Mouse (Mus musculus) midbrain, embryonic 12.5 days (tissue): Measurements from ENCODE around the gene Lpcat2. TPM values are rescaled to one million over a fixed set of nuclear protein-coding genes. Genes with fewer than 3 reads are reported as not detected.

Experiments used
- ATAC-seq: fragments of 200-750 bp; cut with Nextera tagmentation; 2 replicates; pipeline ENCODE4 v1.8.0; 2017; ENCODE audit warnings: low read depth, moderate TSS enrichment, moderate library complexity; ENCODE audit not compliant: low FRiP score
- H3K27ac ChIP-seq: fragments of 300-500 bp; sonication (generic); replicated peaks from 2 replicates; pipeline ENCODE4 v1.5.1; 2016; ENCODE audit warnings: mild to moderate bottlenecking
- H3K27me3 ChIP-seq: fragments of 300-500 bp; sonication (generic); 2 replicates; pipeline ENCODE4 v1.6.1; 2016; ENCODE audit warnings: mild to moderate bottlenecking
- H3K36me3 ChIP-seq: fragments of 300-500 bp; sonication (generic); 2 replicates; pipeline ENCODE4 v1.6.1; 2016
- H3K4me1 ChIP-seq: fragments of 300-500 bp; sonication (generic); 2 replicates; pipeline ENCODE4 v1.6.1; 2016
- H3K4me2 ChIP-seq: fragments of 300-500 bp; sonication (generic); replicated peaks from 2 replicates; pipeline ENCODE4 v1.6.1; 2016; ENCODE audit warnings: mild to moderate bottlenecking, moderate library complexity
- H3K4me3 ChIP-seq: fragments of 300-500 bp; sonication (generic); 2 replicates; pipeline ENCODE4 v1.5.1; 2016; ENCODE audit warnings: mild to moderate bottlenecking
- H3K9ac ChIP-seq: fragments of 300-500 bp; sonication (generic); replicated peaks from 2 replicates; pipeline ENCODE4 v1.6.1; 2016; ENCODE audit warnings: mild to moderate bottlenecking, moderate library complexity
- H3K9me3 ChIP-seq: fragments of 300-500 bp; sonication (generic); 2 replicates; pipeline ENCODE4 v1.6.1; 2016; ENCODE audit warnings: mild to moderate bottlenecking
- WGBS: fragments of 180-500 bp; shearing (Covaris S2); methylation state at CpG from one replicate; pipeline ENCODE4 v1.1.7; 2016; 5-methylcytosine and 5-hydroxymethylcytosine counted together
- polyA plus RNA-seq: library from polyadenylated mRNA; unstranded; fragments of >200 nt; fragmentation: Nextera tagmentation; extraction: Ambion mirVana; gene quantifications from 2 replicates; pipeline ENCODE4 v1.2.1, GENCODE M21; 2016

Lpcat2 gene
- polyA plus RNA-seq, result 3.5 and 5.9 TPM in 2 replicates

- peak within 1 kb of the TSS; percentile 67 for H3K4me3 ChIP-seq
- peak within 1 kb of the TSS; percentile 86 for H3K4me2 ChIP-seq
- H3K27me3 ChIP-seq, result peaks cover 24% of the 10 kb centered on the region
- WGBS, result under 1% methylated on average over 50 of the region's 50 CpGs
- 0 out of 2 replicates have a peak, but pooled peaks cover 4% of the 10 kb centered on the region for H3K4me1 ChIP-seq
- peak within 1 kb of the TSS; percentile 78 for H3K9ac ChIP-seq
- no peaks in the 10 kb centered on the region for H3K36me3 ChIP-seq
- peak; percentile 82 for ATAC-seq
- H3K27ac ChIP-seq, result no peak within 1 kb of the TSS
- H3K9me3 ChIP-seq, result no peaks in the 10 kb centered on the region
Observed at GRCm38 (mm10) chr8:92855171-92855894, at the start of gene Lpcat2. TSS of gene Lpcat2 (plus strand) at chr8:92855339.

- H3K27me3 ChIP-seq, result no peaks in the 10 kb centered on the region; the same call in 1 of the 2 replicates
- H3K27ac ChIP-seq, result no peak overlapping the region
- no peak for ATAC-seq
- H3K4me2 ChIP-seq, result no peak overlapping the region
- H3K4me1 ChIP-seq, result no peaks in the 10 kb centered on the region
- H3K4me3 ChIP-seq, result no peak overlapping the region
- 89% methylated on average over 2 of the region's 2 CpGs for WGBS
- no peak overlapping the region for H3K9ac ChIP-seq
- H3K36me3 ChIP-seq, result no peaks in the 10 kb centered on the region
- H3K9me3 ChIP-seq, result no peaks in the 10 kb centered on the region
Observed at GRCm38 (mm10) chr8:92812773-92813172, 42.4 kb upstream of the Lpcat2 start.

GRCm38 (mm10) chr8:92815661-92816060 lies 39.5 kb upstream of the Lpcat2 start:
- H3K4me2 ChIP-seq, result no peak overlapping the region
- 84% methylated on average over 5 of the region's 5 CpGs for WGBS
- no peaks in the 10 kb centered on the region for H3K27me3 ChIP-seq
- no peaks in the 10 kb centered on the region for H3K9me3 ChIP-seq
- no peak for ATAC-seq
- H3K4me3 ChIP-seq, result no peak overlapping the region
- no peaks in the 10 kb centered on the region for H3K4me1 ChIP-seq
- no peaks in the 10 kb centered on the region for H3K36me3 ChIP-seq
- H3K9ac ChIP-seq, result no peak overlapping the region
- H3K27ac ChIP-seq, result no peak overlapping the region

- no peaks in the 10 kb centered on the region for H3K4me1 ChIP-seq
- H3K27ac ChIP-seq, result no peak overlapping the region
- no peak overlapping the region for H3K4me3 ChIP-seq
- no peaks in the 10 kb centered on the region for H3K9me3 ChIP-seq
- H3K9ac ChIP-seq, result no peak overlapping the region
- H3K36me3 ChIP-seq, result no peaks in the 10 kb centered on the region
- no peak overlapping the region for H3K4me2 ChIP-seq
- 23% methylated on average over 6 of the region's 6 CpGs for WGBS
- peak; percentile 83 for ATAC-seq
- H3K27me3 ChIP-seq, result no peaks in the 10 kb centered on the region
Observed at GRCm38 (mm10) chr8:92817928-92818818, 37.0 kb upstream of the Lpcat2 start.

GRCm38 (mm10) chr8:92821151-92821550 lies 34.0 kb upstream of the Lpcat2 start:
- Histone ChIP-seq H3K27ac (no peak overlapping the region), H3K4me3 (no peak overlapping the region), H3K9me3 (no peaks in the 10 kb centered on the region), H3K36me3 (no peaks in the 10 kb centered on the region), H3K9ac (no peak overlapping the region), H3K4me1 (no peaks in the 10 kb centered on the region), H3K27me3 (peaks cover 9% of the 10 kb centered on the region; the same call in 1 of the 2 replicates), H3K4me2 (no peak overlapping the region)
- ATAC-seq, result no peak

GRCm38 (mm10) chr8:92822386-92822785 lies 32.8 kb upstream of the Lpcat2 start:
- 82% methylated on average over 5 of the region's 5 CpGs for WGBS
- Histone ChIP-seq H3K27ac (no peak overlapping the region), H3K9ac (no peak overlapping the region), H3K4me1 (peaks cover 5% of the 10 kb centered on the region), H3K36me3 (no peaks in the 10 kb centered on the region), H3K4me2 (no peak overlapping the region), H3K4me3 (no peak overlapping the region), H3K9me3 (no peaks in the 10 kb centered on the region), H3K27me3 (peaks cover 17% of the 10 kb centered on the region; the same call in 1 of the 2 replicates)
- no peak for ATAC-seq

GRCm38 (mm10) chr8:92825991-92826390 lies 29.1 kb upstream of the Lpcat2 start:
- Histone ChIP-seq H3K4me2 (no peak overlapping the region), H3K36me3 (no peaks in the 10 kb centered on the region), H3K4me1 (peaks cover 13% of the 10 kb centered on the region), H3K9me3 (no peaks in the 10 kb centered on the region), H3K4me3 (no peak overlapping the region), H3K27ac (no peak overlapping the region), H3K9ac (no peak overlapping the region), H3K27me3 (peaks cover 28% of the 10 kb centered on the region)
- 90% methylated on average over 4 of the region's 4 CpGs for WGBS
- no peak for ATAC-seq

- Histone ChIP-seq H3K4me2 (peak within 1 kb of the TSS; percentile 81), H3K36me3 (no peaks in the 10 kb centered on the region), H3K27me3 (peaks cover 28% of the 10 kb centered on the region), H3K9ac (peak within 1 kb of the TSS; percentile 64), H3K27ac (no peak within 1 kb of the TSS), H3K4me1 (peaks cover 13% of the 10 kb centered on the region), H3K4me3 (peak within 1 kb of the TSS; percentile 47), H3K9me3 (no peaks in the 10 kb centered on the region)
- peak; percentile 44; the same call in 1 of the 2 replicates for ATAC-seq
- WGBS, result 2% methylated on average over 37 of the region's 37 CpGs
Observed at GRCm38 (mm10) chr8:92827243-92828034, 27.7 kb upstream of the Lpcat2 start, which contains the start of gene Mmp2. TSS of gene Mmp2 (plus strand) at chr8:92827291.

- 0 out of 2 replicates have a peak, but pooled peaks have one; percentile 23 for ATAC-seq
Observed at GRCm38 (mm10) chr8:92828251-92828743, 26.8 kb upstream of the Lpcat2 start.

GRCm38 (mm10) chr8:92834065-92834731 lies 20.9 kb upstream of the Lpcat2 start:
- Histone ChIP-seq H3K4me3 (no peak overlapping the region), H3K27me3 (no peaks in the 10 kb centered on the region), H3K4me2 (no peak overlapping the region), H3K36me3 (0 out of 2 replicates have a peak, but pooled peaks cover 6% of the 10 kb centered on the region), H3K9me3 (no peaks in the 10 kb centered on the region), H3K27ac (no peak overlapping the region), H3K9ac (no peak overlapping the region), H3K4me1 (no peaks in the 10 kb centered on the region)
- no peak for ATAC-seq
- WGBS, result 87% methylated on average over 5 of the region's 5 CpGs

More at GRCm38 (mm10) chr8:92828251-92828743, 26.8 kb upstream of the Lpcat2 start:
- no peak overlapping the region for H3K27ac ChIP-seq
- peaks cover 13% of the 10 kb centered on the region for H3K4me1 ChIP-seq
- 0 out of 2 replicates have a peak overlapping the region, but pooled peaks have one; percentile 47 for H3K4me3 ChIP-seq
- H3K4me2 ChIP-seq, result peak overlapping the region; percentile 81
- WGBS, result 35% methylated on average over 15 of the region's 15 CpGs
- peaks cover 28% of the 10 kb centered on the region for H3K27me3 ChIP-seq
- no peak overlapping the region for H3K9ac ChIP-seq
- H3K36me3 ChIP-seq, result 0 out of 2 replicates have a peak, but pooled peaks cover 6% of the 10 kb centered on the region
- no peaks in the 10 kb centered on the region for H3K9me3 ChIP-seq
